Mouse (Mus musculus) heart, adult 2 months (tissue): ENCODE measurements around the gene Gm10118.

Experiments
- CTCF ChIP-seq: fragments of 200-600 bp; IDR thresholded peaks from 2 replicates; pipeline ENCODE4 v1.8.1; 2022; ENCODE audit warnings: antibody characterized with exemption, mild to moderate bottlenecking, moderate library complexity
- EP300 ChIP-seq: fragments of 200-500 bp; IDR thresholded peaks from 2 replicates; pipeline ENCODE4 v1.6.1; 2011; ENCODE audit warnings: low read depth, low read length, control low read depth; ENCODE audit not compliant: insufficient read depth
- POLR2A ChIP-seq: fragments of 200-500 bp; IDR thresholded peaks from 2 replicates; pipeline ENCODE4 v1.6.1; 2011; ENCODE audit warnings: mild to moderate bottlenecking, low read depth, low read length, control low read depth; ENCODE audit not compliant: insufficient read depth

- TF ChIP-seq POLR2A (no peak), CTCF (no peak), EP300 (no peak)
Measured at GRCm38 (mm10) chr10:63947266-63947665, 20.0 kb upstream of the Gm10118 start.
